Mouse (Mus musculus) thymus, postnatal 36 days (tissue): ENCODE data around the gene Ptpn3.

Source experiments
- DNase-seq, 2 experiments: peaks; one replicate each; pipeline ENCODE4 v3.0.0; 2022; ENCODE audit warnings: mixed read lengths in 2 of 2

Ptpn3 gene

DNA sequence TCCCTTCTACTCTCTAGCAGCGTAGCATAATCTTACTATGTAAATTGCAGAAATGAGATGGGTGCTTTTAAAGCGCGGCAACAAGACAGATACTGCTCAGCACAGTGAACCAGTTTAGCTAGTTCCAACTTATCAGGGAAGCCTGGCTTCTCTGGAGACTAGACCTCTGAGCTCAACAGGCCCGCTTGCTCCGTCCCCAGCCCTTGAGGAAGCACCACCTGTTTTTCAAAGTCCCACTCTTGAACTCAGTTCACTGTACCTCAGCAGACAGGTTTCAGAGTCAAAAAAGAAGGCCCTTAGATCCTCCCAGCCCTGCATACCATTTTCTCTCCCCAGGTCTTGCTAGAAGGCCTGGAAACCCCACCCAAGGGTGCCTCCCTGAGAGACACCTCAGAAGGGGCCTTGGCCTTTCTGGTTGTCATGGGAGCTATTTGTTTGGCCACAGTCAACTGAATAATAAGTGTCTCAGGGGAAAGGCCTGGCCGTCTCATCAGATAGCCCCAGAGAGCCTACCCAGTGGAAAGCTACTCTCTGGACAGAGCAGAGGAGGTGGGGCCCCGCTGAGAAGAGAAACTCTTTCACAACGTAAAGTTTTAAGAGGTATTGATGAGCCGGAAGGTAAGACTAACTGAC, 136.9 kb downstream of the Ptpn3 start:
- no peak for DNase-seq

GRCm38 (mm10) chr4:57162789-57163722, 138.6 kb downstream of the Ptpn3 start:
- no peak for DNase-seq

GRCm38 (mm10) chr4:57160571-57160970, 141.1 kb downstream of the Ptpn3 start:
- DNase-seq, result no peak

GRCm38 (mm10) chr4:57156549-57157169, 145.0 kb downstream of the Ptpn3 start:
- DNase-seq, result no peak

DNA sequence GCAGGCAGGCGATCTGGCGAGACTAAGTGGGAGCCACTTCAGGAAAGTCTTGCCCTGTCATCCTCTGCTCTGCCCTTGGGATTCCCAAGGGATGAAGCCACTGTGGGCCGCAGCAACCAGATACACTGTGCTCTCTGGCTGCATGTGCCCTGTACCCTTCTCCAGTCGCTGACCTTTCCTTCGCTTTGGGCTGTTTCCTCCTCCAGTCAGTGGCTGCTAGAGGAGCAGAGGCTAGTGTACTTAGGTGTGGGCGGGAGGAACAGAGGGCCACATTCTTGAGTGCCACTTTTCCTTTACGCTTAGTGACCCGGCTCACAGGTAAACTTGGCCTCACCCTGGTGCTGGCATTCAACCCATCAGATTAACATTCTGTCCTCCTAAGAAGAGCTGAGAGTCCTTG, 147.8 kb downstream of the Ptpn3 start:
- no peak for DNase-seq

- DNase-seq, result no peak
Observed at GRCm38 (mm10) chr4:57153068-57153835, 148.4 kb downstream of the Ptpn3 start.

DNA sequence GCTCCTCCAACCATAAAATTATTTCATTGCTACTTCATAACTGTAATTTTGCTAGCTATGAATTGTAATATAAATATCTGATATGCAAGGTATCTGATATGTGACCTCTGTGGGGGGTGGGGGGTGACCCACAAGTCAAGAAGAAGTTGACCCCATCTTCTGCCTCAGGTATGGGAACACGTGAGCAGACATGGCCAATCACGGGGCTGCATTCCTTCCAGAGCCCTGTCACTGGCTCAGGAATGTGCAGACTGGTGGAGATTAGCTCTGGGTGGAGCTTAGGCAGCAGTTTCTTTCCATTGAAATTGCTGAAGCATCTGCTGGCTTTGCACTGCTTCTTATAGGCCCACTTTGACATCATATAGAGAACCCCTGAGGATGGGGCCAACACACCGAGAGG, 153.5 kb downstream of the Ptpn3 start:
- DNase-seq, result no peak

- DNase-seq, result peak; percentile 86 to 88
Observed at GRCm38 (mm10) chr4:57143026-57143937, 158.4 kb downstream of the Ptpn3 start, which contains the start of gene Epb41l4b. TSS of gene Epb41l4b (minus strand) at chr4:57143437.

- peak; percentile 15 to 37 for DNase-seq
Observed at GRCm38 (mm10) chr4:57142374-57143025, 159.1 kb downstream of the Ptpn3 start.

DNA sequence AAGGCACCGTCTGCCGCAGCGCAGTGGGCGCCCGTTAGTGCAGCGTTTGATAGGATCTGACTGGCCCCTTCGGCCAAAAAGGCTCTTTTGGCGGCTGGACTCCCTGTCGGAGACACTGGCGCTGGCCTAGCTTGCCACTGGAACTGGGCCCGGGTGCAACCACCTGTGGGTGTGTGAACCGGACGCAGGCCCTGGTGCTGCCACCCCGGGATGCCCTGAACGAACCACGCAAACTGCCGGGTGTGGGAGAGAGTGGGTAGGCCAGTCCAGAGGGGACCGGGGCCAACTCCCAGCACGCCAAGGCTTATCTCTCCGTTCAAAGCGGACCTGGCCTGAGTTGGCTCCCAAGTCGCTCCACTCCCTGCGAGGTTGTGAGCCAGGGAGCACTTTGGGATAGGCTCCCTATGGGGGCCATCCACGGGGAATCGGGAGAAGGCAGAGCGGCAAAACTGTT, 159.7 kb downstream of the Ptpn3 start:
- DNase-seq, result peak; percentile 15 to 30

GRCm38 (mm10) chr4:57140992-57141717, 160.5 kb downstream of the Ptpn3 start:
- no peak for DNase-seq
